Mouse (Mus musculus) bone marrow macrophage, adult 2 months (primary cell): ENCODE results near the gene Allc.

Experiments
- CTCF ChIP-seq: IDR thresholded peaks from 2 replicates; pipeline ENCODE4 v1.5.1; 2012; ENCODE audit warnings: low read depth, mild to moderate bottlenecking, low read length, moderate library complexity
- POLR2A ChIP-seq: IDR thresholded peaks from 2 replicates; pipeline ENCODE4 v1.6.1; 2012; ENCODE audit warnings: mild to moderate bottlenecking, low read depth, low read length, borderline replicate concordance

DNA sequence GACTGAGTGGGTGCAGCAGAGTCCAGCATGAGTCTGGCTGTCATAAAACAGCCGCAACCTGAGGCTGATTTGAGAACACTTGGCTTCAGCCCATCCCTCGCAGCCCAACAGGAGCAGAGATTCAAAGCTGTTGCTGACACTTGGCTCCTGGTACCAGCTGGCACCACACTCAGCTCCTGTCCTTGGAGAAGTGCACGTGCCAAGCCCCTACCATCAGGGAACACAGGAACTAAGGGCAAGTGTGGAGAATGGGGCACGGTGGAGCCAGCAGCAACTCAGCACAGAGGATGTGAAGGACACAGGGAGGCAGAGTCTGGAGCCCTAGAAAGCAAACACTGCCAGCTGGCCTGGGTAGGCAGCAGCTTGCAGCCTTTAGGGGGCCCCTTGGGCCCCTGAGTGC, 19.9 kb upstream of the Allc start:
- TF ChIP-seq CTCF, result no peak
- TF ChIP-seq POLR2A, result no peak
